Mouse (Mus musculus): ENCODE data around the gene 1500009L16Rik. TPM values are rescaled to one million over a fixed set of nuclear protein-coding genes. Genes with fewer than 3 reads are reported as not detected.

1500009L16Rik gene
- polyA plus RNA-seq, 1 experiment from 2014 or later: 18.1 TPM

DNA sequence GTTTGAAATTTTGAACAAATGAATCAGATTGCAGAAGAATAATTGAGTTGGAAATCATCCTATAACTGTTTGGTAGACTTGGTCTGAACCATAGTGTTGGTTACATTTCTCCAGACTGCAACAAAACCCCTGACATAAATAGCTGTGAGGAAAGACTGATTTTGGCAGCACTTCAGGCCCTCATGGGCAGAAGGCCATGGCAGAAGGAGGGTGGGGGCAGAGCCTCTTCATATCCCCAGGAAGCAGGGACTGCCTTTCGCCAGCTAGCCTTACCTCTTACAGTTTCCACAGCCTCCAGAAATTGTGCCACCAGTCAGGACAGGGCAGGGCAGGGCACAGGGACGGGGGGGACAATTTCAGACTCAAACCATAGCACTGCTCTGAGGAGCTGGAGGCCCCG is 22.0 kb downstream of the 1500009L16Rik start:
- H3K4me2 ChIP-seq (ENCODE audit: low read depth, low read length): no peak overlapping the region
- 81% methylated on average over 3 of the region's 3 CpGs for WGBS
- no peak for ATAC-seq

DNA sequence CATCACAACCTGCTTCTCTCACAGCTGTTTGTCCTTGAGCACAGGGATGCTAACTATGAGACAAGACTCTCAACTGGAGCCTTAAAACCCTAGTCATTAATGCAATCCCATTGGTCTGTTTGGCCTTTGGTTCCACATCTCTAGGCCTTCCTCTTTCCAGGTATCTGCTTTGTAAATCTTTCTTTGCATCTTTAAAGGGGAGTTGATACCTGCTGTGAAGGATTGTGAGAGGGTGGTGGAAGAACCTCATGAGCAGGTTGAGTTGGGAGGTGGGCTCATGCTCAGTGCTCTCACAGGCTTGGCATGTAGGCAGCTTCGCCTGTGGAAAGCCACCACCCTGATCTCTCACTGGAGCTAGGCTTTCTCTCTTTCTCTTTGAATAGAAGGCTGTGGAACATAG is 30.4 kb downstream of the 1500009L16Rik start:
- Histone ChIP-seq H3K9me3 (ENCODE audit: control insufficient read depth, low read length) (no peaks in the 10 kb centered on the region), H3K4me1 (ENCODE audit: control insufficient read depth, insufficient read depth, low read length) (no peaks in the 10 kb centered on the region), H3K27me3 (replicated peaks; ENCODE audit: control insufficient read depth, insufficient read depth, low read length) (no peaks in the 10 kb centered on the region), H3K27ac (ENCODE audit: low read length) (no peak overlapping the region), H3K9ac (ENCODE audit: low read depth, low read length) (no peak overlapping the region), H3K36me3 (ENCODE audit: control insufficient read depth, insufficient read depth, low read length) (no peaks in the 10 kb centered on the region), H3K4me3 (ENCODE audit: low read length) (no peak overlapping the region), H3K4me2 (ENCODE audit: low read depth, low read length) (no peak overlapping the region)
- WGBS: 88% methylated on average over 1 of the region's 1 CpGs
- ATAC-seq: no peak

More for the DNA sequence above, 22.0 kb downstream of the 1500009L16Rik start:
- H3K9me3 ChIP-seq (ENCODE audit: control insufficient read depth, low read length): peaks cover 8% of the 10 kb centered on the region; the same call in 1 of the 2 replicates
- no peak overlapping the region for H3K9ac ChIP-seq (ENCODE audit: low read depth, low read length)
- no peak overlapping the region for H3K4me3 ChIP-seq (ENCODE audit: low read length)
- no peaks in the 10 kb centered on the region for H3K27me3 ChIP-seq (replicated peaks; ENCODE audit: control insufficient read depth, insufficient read depth, low read length)
- H3K4me1 ChIP-seq (ENCODE audit: control insufficient read depth, insufficient read depth, low read length): no peaks in the 10 kb centered on the region
- no peaks in the 10 kb centered on the region for H3K36me3 ChIP-seq (ENCODE audit: control insufficient read depth, insufficient read depth, low read length)
- no peak overlapping the region for H3K27ac ChIP-seq (ENCODE audit: low read length)

DNA sequence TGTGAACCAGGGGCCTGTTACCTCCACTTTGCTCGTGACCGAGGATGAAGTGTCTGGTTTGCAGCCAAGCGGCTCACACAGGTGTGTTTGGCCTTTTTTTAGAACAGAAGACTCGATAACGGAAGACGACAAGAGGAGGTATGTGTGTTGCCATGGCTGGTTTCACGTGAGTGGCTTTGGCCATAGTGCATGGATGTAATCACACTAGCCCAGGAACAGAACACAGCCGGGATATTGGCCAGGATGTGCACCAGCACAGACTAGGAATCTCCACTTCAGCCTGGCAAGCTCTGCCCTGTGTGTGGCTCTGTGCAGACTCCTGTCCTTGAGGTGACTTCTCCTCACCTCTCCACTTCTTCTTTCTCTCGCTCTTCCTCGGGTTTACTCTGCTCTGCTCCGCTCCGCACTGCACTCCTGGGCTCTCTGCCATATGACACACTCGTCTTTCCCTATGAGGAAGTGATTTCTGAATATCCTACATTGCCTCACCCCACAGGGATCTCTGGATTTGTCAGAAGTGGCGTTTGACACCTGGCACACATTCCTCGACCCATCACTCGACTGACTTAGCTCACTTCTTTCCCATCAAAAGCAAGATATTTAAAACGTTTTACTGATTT is 34.8 kb downstream of the 1500009L16Rik start:
- no peak overlapping the region for H3K4me3 ChIP-seq (ENCODE audit: low read length)
- H3K4me2 ChIP-seq (ENCODE audit: low read depth, low read length): no peak overlapping the region
- H3K9ac ChIP-seq (ENCODE audit: low read depth, low read length): no peak overlapping the region
- no peaks in the 10 kb centered on the region for H3K4me1 ChIP-seq (ENCODE audit: control insufficient read depth, insufficient read depth, low read length)
- 82% methylated on average over 17 of the region's 17 CpGs for WGBS
- no peaks in the 10 kb centered on the region for H3K36me3 ChIP-seq (ENCODE audit: control insufficient read depth, insufficient read depth, low read length)
- H3K27me3 ChIP-seq (replicated peaks; ENCODE audit: control insufficient read depth, insufficient read depth, low read length): no peaks in the 10 kb centered on the region
- H3K27ac ChIP-seq (ENCODE audit: low read length): no peak overlapping the region
- ATAC-seq: no peak
- no peaks in the 10 kb centered on the region for H3K9me3 ChIP-seq (ENCODE audit: control insufficient read depth, low read length)

GRCm38 (mm10) chr10:83758732-83759131 is 36.1 kb downstream of the 1500009L16Rik start:
- Histone ChIP-seq H3K27me3 (replicated peaks; ENCODE audit: control insufficient read depth, insufficient read depth, low read length) (no peaks in the 10 kb centered on the region), H3K4me1 (ENCODE audit: control insufficient read depth, insufficient read depth, low read length) (no peaks in the 10 kb centered on the region), H3K9me3 (ENCODE audit: control insufficient read depth, low read length) (no peaks in the 10 kb centered on the region), H3K36me3 (ENCODE audit: control insufficient read depth, insufficient read depth, low read length) (no peaks in the 10 kb centered on the region), H3K4me3 (ENCODE audit: low read length) (no peak overlapping the region), H3K27ac (ENCODE audit: low read length) (no peak overlapping the region), H3K9ac (ENCODE audit: low read depth, low read length) (no peak overlapping the region), H3K4me2 (ENCODE audit: low read depth, low read length) (no peak overlapping the region)
- 86% methylated on average over 13 of the region's 13 CpGs for WGBS
- ATAC-seq: no peak

- H3K27me3 ChIP-seq (replicated peaks; ENCODE audit: control insufficient read depth, insufficient read depth, low read length): no peaks in the 10 kb centered on the region
- H3K4me3 ChIP-seq (ENCODE audit: low read length): no peak overlapping the region
- H3K27ac ChIP-seq (ENCODE audit: low read length): no peak overlapping the region
- no peaks in the 10 kb centered on the region for H3K9me3 ChIP-seq (ENCODE audit: control insufficient read depth, low read length)
- H3K4me1 ChIP-seq (ENCODE audit: control insufficient read depth, insufficient read depth, low read length): no peaks in the 10 kb centered on the region
- H3K9ac ChIP-seq (ENCODE audit: low read depth, low read length): no peak overlapping the region
- H3K4me2 ChIP-seq (ENCODE audit: low read depth, low read length): no peak overlapping the region
- H3K36me3 ChIP-seq (ENCODE audit: control insufficient read depth, insufficient read depth, low read length): no peaks in the 10 kb centered on the region
- 61% methylated on average over 2 of the region's 2 CpGs for whole genome bisulfite sequencing
- no peak for ATAC-seq
These were observed 37.9 kb downstream of the 1500009L16Rik start for GRCm38 (mm10) chr10:83760535-83760934.

DNA sequence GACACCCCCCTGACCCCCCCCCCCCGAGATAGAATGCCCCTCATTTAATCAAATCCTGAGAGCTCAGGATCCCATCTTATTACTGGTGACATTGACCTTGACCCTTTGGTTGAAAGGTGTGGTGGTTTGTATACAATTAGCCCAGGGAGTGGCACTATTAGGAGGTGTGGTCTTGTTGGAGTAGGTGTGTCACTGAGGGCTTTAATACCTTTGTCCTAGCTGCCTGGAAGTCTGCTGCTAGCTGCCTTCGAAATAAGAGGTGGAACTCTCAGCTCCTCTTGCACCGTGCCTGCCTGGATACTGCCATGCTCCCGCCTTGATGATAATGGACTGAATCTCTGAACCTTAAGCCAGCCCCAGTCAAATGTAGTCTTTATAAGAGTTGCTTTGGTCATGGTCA is 41.2 kb downstream of the 1500009L16Rik start:
- H3K9ac ChIP-seq (ENCODE audit: low read depth, low read length): no peak overlapping the region
- H3K4me2 ChIP-seq (ENCODE audit: low read depth, low read length): no peak overlapping the region
- no peaks in the 10 kb centered on the region for H3K9me3 ChIP-seq (ENCODE audit: control insufficient read depth, low read length)
- ATAC-seq: no peak
- WGBS: 85% methylated on average over 4 of the region's 4 CpGs
- H3K27ac ChIP-seq (ENCODE audit: low read length): no peak overlapping the region
- no peaks in the 10 kb centered on the region for H3K4me1 ChIP-seq (ENCODE audit: control insufficient read depth, insufficient read depth, low read length)
- H3K27me3 ChIP-seq (replicated peaks; ENCODE audit: control insufficient read depth, insufficient read depth, low read length): no peaks in the 10 kb centered on the region
- H3K36me3 ChIP-seq (ENCODE audit: control insufficient read depth, insufficient read depth, low read length): no peaks in the 10 kb centered on the region
- H3K4me3 ChIP-seq (ENCODE audit: low read length): no peak overlapping the region

DNA sequence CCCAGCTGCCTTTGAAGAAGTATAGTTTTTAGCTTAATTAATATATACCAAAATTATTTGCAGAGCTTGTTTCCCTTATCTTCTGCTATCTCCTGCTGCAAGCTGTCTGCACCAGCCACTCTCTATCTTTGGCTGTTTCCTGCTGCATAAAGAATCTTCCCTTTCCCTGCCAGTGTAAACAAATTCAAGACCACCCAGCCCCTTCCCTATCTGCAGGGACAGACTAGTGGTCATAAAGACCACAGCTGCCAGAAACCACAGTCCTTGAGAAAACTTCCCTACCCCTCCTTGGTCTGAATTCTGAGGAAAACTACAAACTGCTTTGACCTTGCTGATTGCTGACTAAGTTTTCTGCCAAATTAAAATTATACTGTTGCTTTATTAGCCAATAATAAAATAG is 44.2 kb downstream of the 1500009L16Rik start:
- Histone ChIP-seq H3K4me1 (ENCODE audit: control insufficient read depth, insufficient read depth, low read length) (no peaks in the 10 kb centered on the region), H3K27me3 (replicated peaks; ENCODE audit: control insufficient read depth, insufficient read depth, low read length) (no peaks in the 10 kb centered on the region), H3K4me3 (ENCODE audit: low read length) (no peak overlapping the region), H3K27ac (ENCODE audit: low read length) (no peak overlapping the region), H3K9ac (ENCODE audit: low read depth, low read length) (no peak overlapping the region), H3K4me2 (ENCODE audit: low read depth, low read length) (no peak overlapping the region), H3K36me3 (ENCODE audit: control insufficient read depth, insufficient read depth, low read length) (no peaks in the 10 kb centered on the region), H3K9me3 (ENCODE audit: control insufficient read depth, low read length) (no peaks in the 10 kb centered on the region)
- no peak for ATAC-seq

- 43% methylated on average over 11 of the region's 11 CpGs for WGBS
- Histone ChIP-seq H3K9ac (ENCODE audit: low read depth, low read length) (no peak overlapping the region), H3K4me3 (ENCODE audit: low read length) (no peak overlapping the region), H3K36me3 (ENCODE audit: control insufficient read depth, insufficient read depth, low read length) (no peaks in the 10 kb centered on the region), H3K9me3 (ENCODE audit: control insufficient read depth, low read length) (0 out of 2 replicates have a peak, but pooled peaks cover 10% of the 10 kb centered on the region), H3K4me2 (ENCODE audit: low read depth, low read length) (no peak overlapping the region), H3K27ac (ENCODE audit: low read length) (no peak overlapping the region), H3K27me3 (replicated peaks; ENCODE audit: control insufficient read depth, insufficient read depth, low read length) (no peaks in the 10 kb centered on the region), H3K4me1 (ENCODE audit: control insufficient read depth, insufficient read depth, low read length) (no peaks in the 10 kb centered on the region)
- ATAC-seq: no peak
These were observed 53.7 kb downstream of the 1500009L16Rik start for GRCm38 (mm10) chr10:83776272-83776878.

- Histone ChIP-seq H3K4me3 (ENCODE audit: low read length) (no peak overlapping the region), H3K27me3 (replicated peaks; ENCODE audit: control insufficient read depth, insufficient read depth, low read length) (no peaks in the 10 kb centered on the region), H3K9me3 (ENCODE audit: control insufficient read depth, low read length) (0 out of 2 replicates have a peak, but pooled peaks cover 10% of the 10 kb centered on the region), H3K4me1 (ENCODE audit: control insufficient read depth, insufficient read depth, low read length) (no peaks in the 10 kb centered on the region), H3K9ac (ENCODE audit: low read depth, low read length) (no peak overlapping the region), H3K27ac (ENCODE audit: low read length) (no peak overlapping the region), H3K4me2 (ENCODE audit: low read depth, low read length) (no peak overlapping the region), H3K36me3 (ENCODE audit: control insufficient read depth, insufficient read depth, low read length) (no peaks in the 10 kb centered on the region)
- no peak for ATAC-seq
- WGBS: 85% methylated on average over 9 of the region's 9 CpGs
These were observed 54.6 kb downstream of the 1500009L16Rik start for GRCm38 (mm10) chr10:83777253-83777652.

DNA sequence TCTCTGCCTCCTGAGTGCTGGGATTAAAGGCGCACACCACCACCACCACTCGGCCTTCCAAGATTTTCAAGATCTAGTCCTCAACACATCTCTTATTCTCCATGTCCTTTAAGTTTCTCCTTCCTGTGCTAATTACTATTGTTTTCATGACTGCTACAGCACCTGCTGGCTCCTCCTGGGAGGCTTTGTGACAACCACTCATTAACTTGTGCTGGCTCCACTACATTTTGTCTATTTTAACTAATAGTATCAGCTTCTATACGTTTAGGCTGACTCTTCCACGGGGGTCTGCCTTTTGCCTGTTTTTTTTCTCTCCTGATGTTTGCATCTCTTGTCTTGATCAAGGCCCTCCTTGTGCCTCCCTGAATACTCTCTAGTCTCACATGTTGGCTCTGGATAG is 59.2 kb downstream of the 1500009L16Rik start:
- Histone ChIP-seq H3K4me3 (ENCODE audit: low read length) (no peak overlapping the region), H3K36me3 (ENCODE audit: control insufficient read depth, insufficient read depth, low read length) (no peaks in the 10 kb centered on the region), H3K9ac (ENCODE audit: low read depth, low read length) (no peak overlapping the region), H3K4me1 (ENCODE audit: control insufficient read depth, insufficient read depth, low read length) (no peaks in the 10 kb centered on the region), H3K9me3 (ENCODE audit: control insufficient read depth, low read length) (0 out of 2 replicates have a peak, but pooled peaks cover 10% of the 10 kb centered on the region), H3K27ac (ENCODE audit: low read length) (no peak overlapping the region), H3K27me3 (replicated peaks; ENCODE audit: control insufficient read depth, insufficient read depth, low read length) (no peaks in the 10 kb centered on the region), H3K4me2 (ENCODE audit: low read depth, low read length) (no peak overlapping the region)
- WGBS: 89% methylated on average over 4 of the region's 4 CpGs
- no peak for ATAC-seq

Measured in intestine, embryonic 16.5 days (tissue).